Mouse (Mus musculus) heart, embryonic 16.5 days (tissue): Measurements from ENCODE around the gene Slc5a2. TPM values are rescaled to one million over a fixed set of nuclear protein-coding genes. Genes with fewer than 3 reads are reported as not detected.

Experiments used
- ATAC-seq: fragments of 200-750 bp; cut with Nextera tagmentation; replicated peaks from 2 replicates; pipeline ENCODE4 v1.8.0; 2017; ENCODE audit warnings: moderate number of reproducible peaks; ENCODE audit not compliant: insufficient read depth, low FRiP score; ENCODE audit errors: extremely low read depth
- H3K27ac ChIP-seq: fragments of 300-500 bp; sonication (generic); 2 replicates; pipeline ENCODE4 v1.5.1; 2014; ENCODE audit warnings: mild to moderate bottlenecking, low read length, control low read depth, moderate library complexity
- H3K27me3 ChIP-seq: fragments of 300-500 bp; sonication (generic); 2 replicates; pipeline ENCODE4 v1.6.1; 2014; ENCODE audit warnings: low read length, mixed read lengths; ENCODE audit not compliant: control insufficient read depth, insufficient read depth
- H3K36me3 ChIP-seq: fragments of 300-500 bp; sonication (generic); 2 replicates; pipeline ENCODE4 v1.6.1; 2014; ENCODE audit not compliant: control insufficient read depth, insufficient read depth
- H3K4me1 ChIP-seq: fragments of 300-500 bp; sonication (generic); 2 replicates; pipeline ENCODE4 v1.6.1; 2014; ENCODE audit warnings: low read length, mixed read lengths; ENCODE audit not compliant: control insufficient read depth, insufficient read depth
- H3K4me2 ChIP-seq: fragments of 300-500 bp; sonication (generic); 2 replicates; pipeline ENCODE4 v1.6.1; 2014; ENCODE audit warnings: low read depth, mild to moderate bottlenecking, control low read depth, low read length
- H3K4me3 ChIP-seq: fragments of 300-500 bp; sonication (generic); 2 replicates; pipeline ENCODE4 v1.5.1; 2014; ENCODE audit warnings: mild to moderate bottlenecking, control low read depth, low read length
- H3K9ac ChIP-seq: fragments of 300-500 bp; sonication (generic); 2 replicates; pipeline ENCODE4 v1.6.1; 2014; ENCODE audit warnings: low read length, control low read depth
- H3K9me3 ChIP-seq: fragments of 300-500 bp; sonication (generic); replicated peaks from 2 replicates; pipeline ENCODE4 v1.6.1; 2016; ENCODE audit warnings: low read length; ENCODE audit not compliant: control insufficient read depth
- WGBS: fragments of 180-500 bp; shearing (Covaris S2); extraction: QIAGEN DNeasy Blood & Tissue Kit; methylation state at CpG from one replicate; pipeline ENCODE4 v1.1.7; 2014; 5-methylcytosine and 5-hydroxymethylcytosine counted together
- polyA plus RNA-seq: library from polyadenylated mRNA; unstranded; fragments of >200 nt; fragmentation: Nextera tagmentation; extraction: Ambion mirVana; gene quantifications from 2 replicates; pipeline ENCODE4 v1.2.1, GENCODE M21; 2015

Slc5a2 gene
- polyA plus RNA-seq, 1 experiment from 2014 or later, result 0.11 TPM

DNA sequence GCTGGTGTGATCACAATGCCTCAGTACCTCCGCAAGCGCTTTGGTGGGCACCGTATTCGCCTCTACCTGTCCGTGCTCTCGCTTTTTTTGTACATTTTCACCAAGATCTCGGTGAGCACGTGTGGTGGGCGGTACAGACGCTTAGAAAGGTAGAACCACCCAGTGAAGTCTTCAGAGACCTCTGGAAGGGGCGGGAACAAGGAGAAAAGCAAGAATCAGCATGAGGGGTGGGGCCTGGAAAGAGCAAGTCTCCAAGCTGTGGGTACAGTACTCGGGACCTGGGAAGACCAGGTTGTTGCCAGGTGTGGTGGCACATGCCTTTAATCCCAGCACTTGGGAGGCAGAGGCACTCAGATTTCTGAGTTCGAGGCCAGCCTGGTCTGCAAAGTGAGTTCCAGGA is 1.9 kb downstream of the Slc5a2 start:
- H3K36me3 ChIP-seq, result peaks cover 11% of the 10 kb centered on the region
- ATAC-seq, result no peak
- no peak overlapping the region for H3K4me2 ChIP-seq
- H3K4me1 ChIP-seq, result peaks cover 3% of the 10 kb centered on the region; the same call in 1 of the 2 replicates
- WGBS, result 58% methylated on average over 13 of the region's 13 CpGs
- H3K27me3 ChIP-seq, result no peaks in the 10 kb centered on the region
- H3K27ac ChIP-seq, result no peak overlapping the region
- no peaks in the 10 kb centered on the region for H3K9me3 ChIP-seq
- no peak overlapping the region for H3K4me3 ChIP-seq
- H3K9ac ChIP-seq, result no peak overlapping the region

DNA sequence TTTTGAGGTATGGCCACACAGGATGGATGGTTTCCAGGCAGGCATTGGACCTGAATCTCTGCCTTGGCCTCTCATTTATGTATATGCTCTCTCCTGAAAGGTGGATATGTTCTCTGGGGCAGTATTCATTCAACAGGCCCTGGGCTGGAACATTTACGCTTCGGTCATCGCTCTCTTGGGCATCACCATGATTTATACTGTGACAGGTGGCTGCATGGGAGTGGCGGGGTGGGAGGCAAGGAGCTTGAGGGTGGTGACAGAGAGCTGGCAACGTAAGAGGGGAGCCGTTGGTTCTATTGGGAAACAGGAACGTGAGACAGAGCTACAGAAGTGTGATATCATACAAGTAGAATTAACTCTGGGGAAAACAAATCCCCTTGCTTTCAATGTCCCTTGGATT is 2.4 kb downstream of the Slc5a2 start:
- H3K4me3 ChIP-seq, result no peak overlapping the region
- no peak overlapping the region for H3K4me2 ChIP-seq
- no peaks in the 10 kb centered on the region for H3K27me3 ChIP-seq
- no peak for ATAC-seq
- peaks cover 11% of the 10 kb centered on the region for H3K36me3 ChIP-seq
- H3K27ac ChIP-seq, result no peak overlapping the region
- peaks cover 3% of the 10 kb centered on the region; the same call in 1 of the 2 replicates for H3K4me1 ChIP-seq
- H3K9me3 ChIP-seq, result no peaks in the 10 kb centered on the region
- WGBS, result 75% methylated on average over 7 of the region's 7 CpGs
- no peak overlapping the region for H3K9ac ChIP-seq

DNA sequence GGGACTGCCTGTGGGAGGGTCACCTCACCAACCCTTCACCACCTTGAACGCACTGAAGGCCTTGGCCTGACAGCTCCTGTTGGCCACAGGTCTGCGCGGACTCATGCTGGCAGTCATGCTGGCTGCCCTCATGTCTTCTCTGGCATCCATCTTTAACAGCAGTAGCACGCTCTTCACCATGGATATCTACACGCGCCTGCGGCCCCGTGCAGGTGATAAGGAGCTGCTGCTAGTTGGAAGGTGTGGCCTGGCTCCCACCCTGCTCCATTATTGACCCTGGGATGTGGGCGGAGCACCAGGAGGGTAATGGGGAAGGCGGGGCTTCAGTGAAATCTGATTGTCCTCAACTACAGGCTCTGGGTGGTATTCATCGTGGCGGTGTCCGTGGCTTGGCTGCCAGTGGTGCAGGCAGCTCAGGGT is 5.0 kb downstream of the Slc5a2 start:
- no peak overlapping the region for H3K27ac ChIP-seq
- 34% methylated on average over 13 of the region's 13 CpGs for WGBS
- H3K36me3 ChIP-seq, result peaks cover 28% of the 10 kb centered on the region
- no peak overlapping the region for H3K9ac ChIP-seq
- H3K4me3 ChIP-seq, result no peak overlapping the region
- H3K4me2 ChIP-seq, result peak overlapping the region; percentile 19; the same call in 1 of the 2 replicates
- no peaks in the 10 kb centered on the region for H3K9me3 ChIP-seq
- H3K27me3 ChIP-seq, result no peaks in the 10 kb centered on the region
- ATAC-seq, result peak; percentile 52
- peaks cover 3% of the 10 kb centered on the region; the same call in 1 of the 2 replicates for H3K4me1 ChIP-seq

DNA sequence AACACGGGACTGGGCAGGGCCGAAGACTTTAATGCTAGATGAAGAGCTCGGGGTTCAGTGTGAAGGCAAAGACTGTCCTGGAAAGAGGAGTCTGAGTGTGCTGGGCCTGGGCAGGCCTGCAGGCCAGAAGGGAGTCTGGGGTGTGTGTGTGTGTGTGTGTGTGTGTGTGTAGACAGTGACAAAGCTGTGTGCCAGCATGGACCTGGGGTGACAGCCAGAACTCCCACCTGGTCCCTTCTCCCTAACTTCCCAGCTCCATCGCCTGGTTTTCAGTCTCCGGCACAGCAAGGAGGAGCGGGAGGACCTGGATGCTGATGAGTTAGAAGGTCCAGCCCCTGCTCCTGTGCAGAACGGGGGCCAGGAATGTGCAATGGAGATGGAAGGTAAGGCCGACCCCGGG is 6.0 kb downstream of the Slc5a2 start:
- Histone ChIP-seq H3K9ac (no peak overlapping the region), H3K36me3 (peaks cover 36% of the 10 kb centered on the region), H3K27ac (no peak overlapping the region), H3K4me2 (no peak overlapping the region), H3K4me1 (peaks cover 3% of the 10 kb centered on the region; the same call in 1 of the 2 replicates), H3K4me3 (no peak overlapping the region), H3K27me3 (no peaks in the 10 kb centered on the region), H3K9me3 (no peaks in the 10 kb centered on the region)
- 88% methylated on average over 9 of the region's 9 CpGs for WGBS
- no peak for ATAC-seq

DNA sequence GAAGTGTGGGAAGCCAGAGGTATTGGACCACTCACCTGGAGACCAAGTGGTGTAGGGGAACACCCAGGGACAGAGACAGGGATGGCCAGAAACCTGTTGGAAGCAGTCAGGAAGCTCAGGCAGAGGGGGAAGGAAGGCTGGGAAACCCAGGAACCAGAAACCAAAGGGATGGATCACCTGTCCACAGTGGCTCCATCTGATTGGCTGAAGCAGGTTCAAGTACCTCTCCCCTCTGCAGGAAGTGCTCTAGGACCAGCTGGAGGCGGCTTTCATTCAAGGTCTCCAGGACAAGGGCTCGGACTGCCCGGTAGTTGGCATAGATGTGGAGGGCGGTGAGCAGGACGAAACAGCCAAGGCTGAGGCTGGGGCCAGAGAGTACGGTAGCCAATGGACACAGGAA is 10.6 kb downstream of the Slc5a2 start:
- Histone ChIP-seq H3K9ac (no peak overlapping the region), H3K4me2 (no peak overlapping the region), H3K27ac (no peak overlapping the region), H3K9me3 (no peaks in the 10 kb centered on the region), H3K27me3 (no peaks in the 10 kb centered on the region), H3K4me3 (no peak overlapping the region), H3K36me3 (peaks cover 50% of the 10 kb centered on the region), H3K4me1 (no peaks in the 10 kb centered on the region)
- WGBS, result 83% methylated on average over 6 of the region's 6 CpGs
- ATAC-seq, result no peak

DNA sequence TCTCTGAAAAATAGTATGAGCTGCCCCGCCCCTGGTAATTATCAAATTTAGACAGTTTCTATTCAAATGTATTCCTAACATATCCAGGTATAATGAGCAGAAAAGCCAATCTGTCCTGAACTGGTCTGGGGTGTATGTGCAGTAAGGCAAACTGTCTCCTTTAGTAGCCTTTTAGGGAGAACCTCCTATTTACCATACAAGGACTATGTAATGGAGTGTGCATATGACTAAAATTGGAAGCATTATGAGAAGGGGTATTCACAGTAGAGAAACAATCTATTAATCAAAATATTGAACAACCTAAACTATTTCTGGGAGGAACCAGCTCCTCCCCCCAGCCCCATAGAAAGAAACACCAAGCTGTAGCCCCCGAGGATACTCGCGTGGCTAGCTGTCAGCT is 14.3 kb downstream of the Slc5a2 start:
- Histone ChIP-seq H3K4me1 (peaks cover 4% of the 10 kb centered on the region), H3K27ac (no peak overlapping the region), H3K4me2 (no peak overlapping the region), H3K9me3 (no peaks in the 10 kb centered on the region), H3K4me3 (no peak overlapping the region), H3K27me3 (no peaks in the 10 kb centered on the region), H3K36me3 (peaks cover 27% of the 10 kb centered on the region), H3K9ac (no peak overlapping the region)
- no peak for ATAC-seq
- WGBS, result 93% methylated on average over 4 of the region's 4 CpGs

DNA sequence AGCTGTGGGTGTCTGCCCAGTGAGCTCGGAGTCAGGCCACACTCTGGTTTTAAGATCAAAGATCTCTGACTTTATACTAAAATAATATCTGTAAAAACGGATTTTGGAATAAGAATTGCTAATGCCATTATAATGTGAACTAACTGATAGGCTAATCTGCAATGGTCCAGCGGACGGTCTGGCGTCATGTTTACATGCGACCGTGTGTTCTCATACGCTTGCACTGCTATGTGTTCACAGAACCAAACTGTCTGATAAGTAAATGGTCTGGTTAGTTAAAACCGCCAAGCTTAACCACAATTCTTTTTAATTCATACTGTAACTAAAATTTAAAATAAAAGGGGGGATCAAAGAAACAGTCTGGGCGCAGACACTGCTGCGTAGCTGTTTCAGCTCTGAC is 16.3 kb downstream of the Slc5a2 start:
- peaks cover 4% of the 10 kb centered on the region for H3K4me1 ChIP-seq
- no peak for ATAC-seq
- no peak overlapping the region for H3K27ac ChIP-seq
- WGBS, result 83% methylated on average over 11 of the region's 11 CpGs
- no peak overlapping the region for H3K4me2 ChIP-seq
- H3K9me3 ChIP-seq, result no peaks in the 10 kb centered on the region
- H3K36me3 ChIP-seq, result peaks cover 14% of the 10 kb centered on the region
- no peak overlapping the region for H3K9ac ChIP-seq
- no peak overlapping the region for H3K4me3 ChIP-seq
- no peaks in the 10 kb centered on the region for H3K27me3 ChIP-seq

DNA sequence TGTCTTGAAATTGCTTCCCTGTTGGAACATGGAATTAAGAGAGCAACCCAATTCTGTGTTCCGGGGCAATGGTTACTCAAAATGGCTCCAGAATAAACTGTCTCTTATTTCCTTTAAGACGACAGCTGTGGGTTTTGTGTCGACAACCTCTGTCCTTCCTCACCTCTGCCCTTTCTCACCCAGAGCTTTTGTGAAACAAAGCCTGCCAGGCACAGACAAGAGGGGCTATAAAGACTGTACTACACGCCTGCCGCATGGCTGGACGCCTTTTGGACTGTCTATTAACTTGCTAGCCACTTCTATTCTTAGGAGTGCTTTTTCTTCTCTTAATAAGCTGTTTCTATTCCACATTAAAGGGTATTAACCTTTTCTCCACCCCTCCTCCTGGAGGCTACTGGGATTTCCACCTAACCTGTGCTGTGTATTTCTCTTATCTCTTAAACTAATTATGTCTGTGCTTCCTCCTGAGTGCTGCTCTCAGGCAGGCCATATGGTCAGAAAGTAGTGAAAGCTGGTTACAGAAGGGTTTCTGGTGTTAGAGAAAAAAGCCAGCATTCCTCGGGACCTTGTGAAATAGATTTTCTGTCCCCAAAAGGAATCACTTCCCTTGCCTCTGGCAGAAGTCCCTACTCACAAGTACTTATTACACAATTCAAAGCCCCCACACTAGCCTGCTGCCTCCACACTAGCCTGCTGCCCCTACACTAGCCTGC is 17.2 kb downstream of the Slc5a2 start:
- Histone ChIP-seq H3K9me3 (no peaks in the 10 kb centered on the region), H3K36me3 (peaks cover 9% of the 10 kb centered on the region), H3K4me1 (peaks cover 4% of the 10 kb centered on the region), H3K27me3 (no peaks in the 10 kb centered on the region), H3K9ac (no peak overlapping the region), H3K4me3 (no peak overlapping the region), H3K27ac (no peak overlapping the region; the same call in 1 of the 2 replicates), H3K4me2 (no peak overlapping the region)
- 38% methylated on average over 7 of the region's 7 CpGs for WGBS
- ATAC-seq, result no peak

DNA sequence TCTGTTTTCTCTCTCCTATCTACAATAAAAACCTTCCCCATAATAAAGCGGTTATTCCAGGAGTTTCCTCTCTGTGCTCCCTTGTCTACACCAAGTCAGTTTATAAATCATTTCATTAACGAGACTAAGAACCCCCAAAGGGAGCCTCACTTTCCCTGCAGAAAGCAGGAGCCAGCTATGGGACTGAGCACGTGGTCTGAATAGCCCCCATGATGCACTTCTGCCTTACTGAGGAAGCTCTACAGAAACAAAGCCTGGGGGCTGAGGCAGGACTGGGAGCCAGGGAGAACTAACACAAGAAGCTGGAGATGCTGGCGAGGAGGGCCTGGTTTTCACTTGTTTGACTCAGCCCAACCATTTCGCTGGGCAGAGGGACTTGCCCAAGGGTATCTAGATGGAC is 18.6 kb downstream of the Slc5a2 start:
- Histone ChIP-seq H3K27ac (no peak overlapping the region), H3K4me1 (peaks cover 11% of the 10 kb centered on the region), H3K36me3 (peaks cover 11% of the 10 kb centered on the region)

More for the DNA sequence above, 18.6 kb downstream of the Slc5a2 start:
- 56% methylated on average over 5 of the region's 5 CpGs for WGBS
- no peaks in the 10 kb centered on the region for H3K9me3 ChIP-seq
- no peak overlapping the region for H3K4me2 ChIP-seq
- no peaks in the 10 kb centered on the region for H3K27me3 ChIP-seq
- H3K9ac ChIP-seq, result no peak overlapping the region
- no peak overlapping the region for H3K4me3 ChIP-seq
- no peak for ATAC-seq
